In genomic region chr4:62345827-62346226, GRCm38 (mm10) we compare ENCODE assay signal across 20 mouse cellular contexts. TPM values are rescaled to one million over a fixed set of nuclear protein-coding genes. Genes with fewer than 3 reads are reported as not detected.
A peak's percentile ranks its signal among the peaks of the same experiment; 100 is the strongest.
DNase-seq lines count a peak whose midpoint lies in the region; ATAC-seq lines count a peak whose summit lies in the region.
"Had no signal": no experiment of that assay in that cellular context is flagged by ENCODE, and none has a peak within 500 bp of the region (broad histone marks: within the 10 kb centered on the region; RNA-seq: fewer than 3 reads in every experiment).

No protein-coding gene starts in this region.

- peak; percentile 69; the same call in 1 of the 2 replicates for ATAC-seq in neutrophil, adult 5-6 weeks (ENCODE audit: extremely low read depth, insufficient number of reproducible peaks, low FRiP score, poor library complexity, severe bottlenecking)
- ATAC-seq: CD4-positive, CD25-positive, alpha-beta regulatory T cell, adult 4 months; forebrain, embryonic 13.5 days; forebrain, embryonic 15.5 days; forebrain, postnatal 0 days; Patski had no signal

- peak; percentile 27 to 34 for DNase-seq in spleen, adult 18-20 months
- no peak for DNase-seq in spleen, postnatal 10 days (ENCODE audit: low spot score in 2 of 2)
- DNase-seq in spleen, postnatal 36 days (ENCODE audit: low spot score in 2 of 2), result peak; percentile 53 to 54
- no peak for DNase-seq in spleen, postnatal 14 days (ENCODE audit: low spot score in 2 of 2)
- no peak for DNase-seq in adrenal gland, postnatal 4 days (ENCODE audit: low spot score in 2 of 2)
- DNase-seq in T-cell, adult 2 months (ENCODE audit: low spot score), result no peak
- DNase-seq: adrenal gland, adult 2 months; adrenal gland, postnatal 10 days; adrenal gland, postnatal 25 days; cerebellum, adult 11-12 months; cerebellum, adult 2 months; cerebellum, adult 9-10 months; cerebellum, postnatal 10 days; cerebellum, postnatal 25 days; forebrain, postnatal 0 days had no signal

RNA-seq across cellular contexts. Expression of gene Fkbp15, which starts 14.5 kb away (rescaled TPM):
- 134 and 141 TPM in 2 replicates for total RNA-seq in neutrophil, adult 5-6 weeks (2017)
- total RNA-seq in adrenal gland, postnatal 4 days (2021), result 10 to 100 TPM; 45.1 to 50.9 TPM

RNA-seq across cellular contexts. Expression of gene Slc31a1, which starts 14.7 kb away (rescaled TPM):
- total RNA-seq in neutrophil, adult 5-6 weeks (2017), result 8.1 and 8.3 TPM in 2 replicates
- total RNA-seq in adrenal gland, postnatal 4 days (2021), result 10 to 100 TPM; 79.7 to 82.3 TPM

Comparison
In these comparisons a context has a peak if more than half of its experiments do, and no peak if none do; other contexts are left out.
1. DNase-seq: peak in spleen, adult 18-20 months (2 of 2) and spleen, postnatal 36 days (2 of 2); none in spleen, postnatal 10 days (0 of 2), spleen, postnatal 14 days (0 of 2), adrenal gland, postnatal 4 days (0 of 2) and T-cell, adult 2 months (single experiment).